Mouse (Mus musculus): Measurements from ENCODE around the gene Smtnl2. TPM values are rescaled to one million over a fixed set of nuclear protein-coding genes. Genes with fewer than 3 reads are reported as not detected.

Gene Smtnl2
- polyA plus RNA-seq, 1 experiment from 2014 or later, result 26.9 TPM

- WGBS, result 76% methylated on average over 6 of the region's 6 CpGs
These were observed 15.9 kb downstream of the Smtnl2 start for GRCm38 (mm10) chr11:72395652-72396051.

DNA sequence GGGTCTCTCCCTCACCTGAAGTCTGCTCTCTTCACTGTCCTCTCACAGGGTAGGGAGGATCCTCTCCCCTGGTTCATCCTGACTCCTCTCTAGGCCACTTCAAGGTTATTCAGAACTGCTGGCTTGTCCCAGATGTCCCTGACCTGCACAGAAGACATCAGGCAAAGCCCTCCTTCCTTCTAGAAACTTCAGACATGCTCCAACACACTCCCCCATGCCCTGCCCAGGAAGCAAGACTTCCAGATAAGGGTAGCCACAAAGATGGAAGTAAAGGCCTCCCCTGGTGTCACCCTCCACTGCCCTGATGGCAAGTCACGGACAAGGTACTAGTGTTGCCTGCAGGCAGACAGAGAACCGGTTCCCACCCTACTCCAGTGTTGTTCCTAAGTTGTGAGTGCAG is 16.8 kb downstream of the Smtnl2 start:
- H3K4me2 ChIP-seq (replicated peaks; ENCODE audit: low read depth), result no peak overlapping the region
- ATAC-seq (ENCODE audit: low FRiP score, low TSS enrichment), result no peak
- H3K4me1 ChIP-seq (replicated peaks; ENCODE audit: control insufficient read depth, insufficient read depth), result peaks cover 10% of the 10 kb centered on the region
- no peak overlapping the region for H3K9ac ChIP-seq (ENCODE audit: low read length)
- H3K27me3 ChIP-seq (ENCODE audit: control insufficient read depth, insufficient read depth, low read length), result no peaks in the 10 kb centered on the region
- H3K36me3 ChIP-seq (ENCODE audit: control insufficient read depth, insufficient read depth, low read length), result no peaks in the 10 kb centered on the region; the same call in 1 of the 2 replicates
- H3K27ac ChIP-seq (replicated peaks), result no peak overlapping the region
- H3K9me3 ChIP-seq (ENCODE audit: control insufficient read depth, low read length), result no peaks in the 10 kb centered on the region
- 67% methylated on average over 2 of the region's 2 CpGs for WGBS
- no peak overlapping the region for H3K4me3 ChIP-seq (ENCODE audit: low read depth, low read length)
- TF ChIP-seq CTCF (IDR thresholded peaks at IDR 0.05; ENCODE audit: low read depth) (no peak), EP300 (optimal IDR thresholded peaks at IDR 0.05) (no peak)
- no peak for DNase-seq (ENCODE audit: low spot score)

More at GRCm38 (mm10) chr11:72395652-72396051, 15.9 kb downstream of the Smtnl2 start:
- ATAC-seq (ENCODE audit: low FRiP score, low TSS enrichment) (no peak), DNase-seq (ENCODE audit: low spot score) (no peak)
- TF ChIP-seq EP300 (optimal IDR thresholded peaks at IDR 0.05), result no peak
- TF ChIP-seq CTCF (IDR thresholded peaks at IDR 0.05; ENCODE audit: low read depth), result no peak
- Histone ChIP-seq H3K9ac (ENCODE audit: low read length) (no peak overlapping the region), H3K27me3 (ENCODE audit: control insufficient read depth, insufficient read depth, low read length) (no peaks in the 10 kb centered on the region), H3K27ac (replicated peaks) (no peak overlapping the region), H3K9me3 (ENCODE audit: control insufficient read depth, low read length) (no peaks in the 10 kb centered on the region), H3K4me3 (ENCODE audit: low read depth, low read length) (no peak overlapping the region), H3K4me1 (replicated peaks; ENCODE audit: control insufficient read depth, insufficient read depth) (peaks cover 10% of the 10 kb centered on the region), H3K4me2 (replicated peaks; ENCODE audit: low read depth) (no peak overlapping the region), H3K36me3 (ENCODE audit: control insufficient read depth, insufficient read depth, low read length) (no peaks in the 10 kb centered on the region; the same call in 1 of the 2 replicates)

GRCm38 (mm10) chr11:72393669-72394068 is 17.8 kb downstream of the Smtnl2 start:
- Histone ChIP-seq H3K4me3 (ENCODE audit: low read depth, low read length) (no peak overlapping the region), H3K9me3 (ENCODE audit: control insufficient read depth, low read length) (no peaks in the 10 kb centered on the region), H3K4me1 (replicated peaks; ENCODE audit: control insufficient read depth, insufficient read depth) (peaks cover 10% of the 10 kb centered on the region), H3K4me2 (replicated peaks; ENCODE audit: low read depth) (no peak overlapping the region), H3K27ac (replicated peaks) (no peak overlapping the region), H3K9ac (ENCODE audit: low read length) (no peak overlapping the region), H3K36me3 (ENCODE audit: control insufficient read depth, insufficient read depth, low read length) (no peaks in the 10 kb centered on the region; the same call in 1 of the 2 replicates), H3K27me3 (ENCODE audit: control insufficient read depth, insufficient read depth, low read length) (no peaks in the 10 kb centered on the region)
- DNase-seq (ENCODE audit: low spot score) (no peak), ATAC-seq (ENCODE audit: low FRiP score, low TSS enrichment) (no peak)
- 43% methylated on average over 5 of the region's 5 CpGs for WGBS
- TF ChIP-seq EP300 (optimal IDR thresholded peaks at IDR 0.05) (no peak), CTCF (IDR thresholded peaks at IDR 0.05; ENCODE audit: low read depth) (no peak)

- WGBS, result 90% methylated on average over 3 of the region's 3 CpGs
- ATAC-seq (ENCODE audit: low FRiP score, low TSS enrichment), result no peak
- TF ChIP-seq CTCF (IDR thresholded peaks at IDR 0.05; ENCODE audit: low read depth) (no peak), EP300 (optimal IDR thresholded peaks at IDR 0.05) (no peak)
- no peak overlapping the region for H3K27ac ChIP-seq (replicated peaks)
- H3K4me2 ChIP-seq (replicated peaks; ENCODE audit: low read depth), result no peak overlapping the region
- H3K27me3 ChIP-seq (ENCODE audit: control insufficient read depth, insufficient read depth, low read length), result no peaks in the 10 kb centered on the region
- H3K9me3 ChIP-seq (ENCODE audit: control insufficient read depth, low read length), result no peaks in the 10 kb centered on the region
- H3K4me3 ChIP-seq (ENCODE audit: low read depth, low read length), result no peak overlapping the region
- no peak for DNase-seq (ENCODE audit: low spot score)
- H3K9ac ChIP-seq (ENCODE audit: low read length), result no peak overlapping the region
- peaks cover 10% of the 10 kb centered on the region for H3K4me1 ChIP-seq (replicated peaks; ENCODE audit: control insufficient read depth, insufficient read depth)
- no peaks in the 10 kb centered on the region; the same call in 1 of the 2 replicates for H3K36me3 ChIP-seq (ENCODE audit: control insufficient read depth, insufficient read depth, low read length)
These were observed 18.3 kb downstream of the Smtnl2 start for GRCm38 (mm10) chr11:72393243-72393642.

DNA sequence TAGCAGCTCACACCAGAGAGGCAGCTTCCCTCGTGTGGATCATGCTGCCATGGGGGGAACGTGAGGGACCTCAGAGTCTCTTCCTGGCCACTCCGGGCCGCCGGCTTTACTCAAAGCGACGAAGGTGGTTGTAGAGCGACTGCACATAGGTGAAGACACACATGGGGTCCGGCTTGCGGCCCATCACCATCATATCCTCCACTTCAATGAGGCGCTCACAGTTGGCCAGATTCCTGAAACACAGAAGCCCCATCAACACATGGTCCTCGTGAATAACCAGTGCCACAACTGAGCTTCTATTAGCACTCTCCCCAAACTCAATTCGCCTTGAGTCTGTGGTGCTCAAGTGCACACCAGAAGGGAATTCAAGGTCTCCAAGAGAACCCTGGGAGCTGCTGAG is 20.3 kb downstream of the Smtnl2 start:
- 0 out of 2 replicates have a peak, but pooled peaks cover 4% of the 10 kb centered on the region for H3K4me1 ChIP-seq (replicated peaks; ENCODE audit: control insufficient read depth, insufficient read depth)
- no peaks in the 10 kb centered on the region; the same call in 1 of the 2 replicates for H3K36me3 ChIP-seq (ENCODE audit: control insufficient read depth, insufficient read depth, low read length)
- DNase-seq (ENCODE audit: low spot score) (no peak), ATAC-seq (ENCODE audit: low FRiP score, low TSS enrichment) (no peak)
- no peaks in the 10 kb centered on the region for H3K9me3 ChIP-seq (ENCODE audit: control insufficient read depth, low read length)
- H3K4me3 ChIP-seq (ENCODE audit: low read depth, low read length), result no peak overlapping the region
- TF ChIP-seq CTCF (IDR thresholded peaks at IDR 0.05; ENCODE audit: low read depth) (no peak), EP300 (optimal IDR thresholded peaks at IDR 0.05) (no peak)
- H3K4me2 ChIP-seq (replicated peaks; ENCODE audit: low read depth), result no peak overlapping the region
- H3K27ac ChIP-seq (replicated peaks), result no peak overlapping the region
- WGBS, result 90% methylated on average over 13 of the region's 13 CpGs
- no peaks in the 10 kb centered on the region for H3K27me3 ChIP-seq (ENCODE audit: control insufficient read depth, insufficient read depth, low read length)
- no peak overlapping the region for H3K9ac ChIP-seq (ENCODE audit: low read length)

DNA sequence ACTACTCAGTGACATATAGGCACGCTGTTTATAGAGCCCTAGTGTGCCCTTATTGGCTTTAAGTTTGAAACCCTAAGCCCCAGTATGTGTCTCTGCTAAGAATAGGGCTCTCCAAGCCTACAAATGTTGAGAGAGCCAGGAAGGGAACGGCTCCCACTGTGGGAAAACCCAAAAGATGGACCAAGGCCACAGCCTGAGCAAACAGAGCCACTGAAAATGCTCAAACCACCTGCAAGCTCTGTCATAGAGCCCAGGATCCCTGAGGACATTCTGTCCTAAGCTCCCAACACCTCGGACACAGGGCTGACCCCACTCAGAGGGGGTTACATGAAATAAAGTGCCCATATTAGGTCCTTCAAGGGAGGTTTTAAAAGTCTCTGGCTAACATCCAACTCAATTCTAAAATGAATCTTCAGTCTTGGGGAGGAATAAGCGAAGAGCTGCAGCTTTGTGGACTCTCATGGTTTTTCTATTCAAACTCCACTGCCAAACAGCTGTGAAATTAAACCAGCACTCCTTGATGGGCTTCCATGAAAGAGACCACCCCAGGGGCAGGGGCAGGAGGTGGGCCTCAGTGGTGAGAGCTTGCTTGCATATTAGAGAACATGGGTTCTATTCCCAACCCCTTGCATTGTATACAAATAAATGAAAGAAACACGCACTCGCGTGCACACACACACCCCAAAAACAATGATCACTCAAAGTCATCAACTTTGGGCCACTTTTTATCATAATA is 21.9 kb downstream of the Smtnl2 start:
- DNase-seq (ENCODE audit: low spot score) (no peak), ATAC-seq (ENCODE audit: low FRiP score, low TSS enrichment) (no peak)
- no peak overlapping the region for H3K4me2 ChIP-seq (replicated peaks; ENCODE audit: low read depth)

More for the DNA sequence above, 21.9 kb downstream of the Smtnl2 start:
- Histone ChIP-seq H3K9me3 (ENCODE audit: control insufficient read depth, low read length) (no peaks in the 10 kb centered on the region), H3K4me3 (ENCODE audit: low read depth, low read length) (no peak overlapping the region), H3K9ac (ENCODE audit: low read length) (no peak overlapping the region), H3K36me3 (ENCODE audit: control insufficient read depth, insufficient read depth, low read length) (no peaks in the 10 kb centered on the region; the same call in 1 of the 2 replicates), H3K27me3 (ENCODE audit: control insufficient read depth, insufficient read depth, low read length) (no peaks in the 10 kb centered on the region), H3K27ac (replicated peaks) (no peak overlapping the region), H3K4me1 (replicated peaks; ENCODE audit: control insufficient read depth, insufficient read depth) (0 out of 2 replicates have a peak, but pooled peaks cover 4% of the 10 kb centered on the region)
- 71% methylated on average over 7 of the region's 7 CpGs for whole genome bisulfite sequencing
- TF ChIP-seq EP300 (optimal IDR thresholded peaks at IDR 0.05), result no peak
- no peak for TF ChIP-seq CTCF (IDR thresholded peaks at IDR 0.05; ENCODE audit: low read depth)
